Comparison of ENCODE assay signal across 26 mouse cellular contexts in genomic region chr8:122673989-122674388, GRCm38 (mm10). TPM values are rescaled to one million over a fixed set of nuclear protein-coding genes. Genes with fewer than 3 reads are reported as not detected.
DNase-seq lines count a peak whose midpoint lies in the region; ATAC-seq and TF ChIP-seq lines count a peak whose summit lies in the region.
"Had no signal": no experiment of that assay in that cellular context is flagged by ENCODE, and none has a peak within 500 bp of the region (broad histone marks: within the 10 kb centered on the region; RNA-seq: fewer than 3 reads in every experiment).

No protein-coding gene starts in this region.

- H3K27me3 ChIP-seq in cerebellum, adult 2 months (ENCODE audit: control insufficient read depth, insufficient read depth, low read length): no peaks in the 10 kb centered on the region
- no peaks in the 10 kb centered on the region for H3K27me3 ChIP-seq in heart, adult 2 months (ENCODE audit: control insufficient read depth, insufficient read depth, low read length)
- H3K27me3 ChIP-seq in midbrain, embryonic 13.5 days: peaks cover 31% of the 10 kb centered on the region
- no peaks in the 10 kb centered on the region for H3K27me3 ChIP-seq in midbrain, postnatal 0 days (ENCODE audit: insufficient read depth, low read length)
- H3K27me3 ChIP-seq in midbrain, embryonic 16.5 days (ENCODE audit: control insufficient read depth, insufficient read depth, low read depth, low read length): no peaks in the 10 kb centered on the region

- peaks cover 65% of the 10 kb centered on the region for H3K4me1 ChIP-seq in cerebellum, adult 2 months (ENCODE audit: control insufficient read depth, insufficient read depth, low read length)
- peaks cover 33% of the 10 kb centered on the region for H3K4me1 ChIP-seq in heart, adult 2 months (ENCODE audit: control insufficient read depth, insufficient read depth, low read length)
- peaks cover 86% of the 10 kb centered on the region for H3K4me1 ChIP-seq in midbrain, embryonic 13.5 days (replicated peaks)
- peaks cover 11% of the 10 kb centered on the region for H3K4me1 ChIP-seq in midbrain, postnatal 0 days (ENCODE audit: insufficient read depth, low read length)
- peaks cover 29% of the 10 kb centered on the region for H3K4me1 ChIP-seq in midbrain, embryonic 16.5 days (ENCODE audit: control insufficient read depth, insufficient read depth, low read length)

- TF ChIP-seq EP300 in heart, adult 2 months (IDR thresholded peaks at IDR 0.05; ENCODE audit: insufficient read depth, low read depth, low read length): no peak

- intact Hi-C loops in heart, adult 2 months (cut with DNase I): no loop called here
- intact Hi-C loops in heart, postnatal 14 days (cut with DNase I): loop anchor here (10.0 kb wide), 1 partner anchor 169 kb away; no protein-coding TSS in a partner anchor

- H3K9ac ChIP-seq in heart, adult 2 months (ENCODE audit: low read depth, low read length): 0 out of 2 replicates have a peak overlapping the region, but pooled peaks have one; percentile 4
- H3K9ac ChIP-seq in midbrain, embryonic 13.5 days (replicated peaks): peak overlapping the region; percentile 29; the same call in 1 of the 2 replicates
- no peak overlapping the region for H3K9ac ChIP-seq in midbrain, postnatal 0 days (replicated peaks; ENCODE audit: low read length, poor library complexity, severe bottlenecking)
- H3K9ac ChIP-seq in midbrain, embryonic 16.5 days (ENCODE audit: low read depth, low read length): no peak overlapping the region
- H3K9ac ChIP-seq: forebrain, postnatal 0 days; heart, embryonic 13.5 days had no signal

- peak overlapping the region; percentile 27; the same call in 1 of the 2 replicates for H3K27ac ChIP-seq in cerebellum, adult 2 months (ENCODE audit: insufficient read depth, low read length)
- H3K27ac ChIP-seq in heart, adult 2 months: peak overlapping the region; percentile 56
- no peak overlapping the region for H3K27ac ChIP-seq in midbrain, embryonic 13.5 days
- H3K27ac ChIP-seq in midbrain, postnatal 0 days (ENCODE audit: low read depth, low read length): no peak overlapping the region
- no peak overlapping the region for H3K27ac ChIP-seq in midbrain, embryonic 16.5 days (ENCODE audit: low read length)
- H3K27ac ChIP-seq: heart, embryonic 13.5 days; kidney, postnatal 0 days; stomach, postnatal 0 days had no signal

- 16% methylated on average over 12 of the region's 12 CpGs for WGBS in cerebellum, adult 2 months
- 55% methylated on average over 12 of the region's 12 CpGs for WGBS in heart, adult 2 months
- WGBS in midbrain, embryonic 13.5 days: 80% methylated on average over 12 of the region's 12 CpGs
- WGBS in midbrain, postnatal 0 days: 79% methylated on average over 12 of the region's 12 CpGs
- WGBS in midbrain, embryonic 16.5 days: 80% methylated on average over 12 of the region's 12 CpGs

- peak; percentile 51 to 52 for DNase-seq in cerebellum, adult 2 months
- no peak for DNase-seq in cerebellum, adult 8-10 months
- DNase-seq in heart, adult 2 months: no peak
- DNase-seq in heart, postnatal 14 days: no peak
- no peak for DNase-seq in midbrain, postnatal 0 days (ENCODE audit: low spot score)
- DNase-seq in heart, adult 8-10 months (ENCODE audit: low spot score): no peak
- DNase-seq: adrenal gland, postnatal 10 days; forebrain, postnatal 0 days; liver; lung, adult 18-20 months; lung, postnatal 14 days had no signal

- no peaks in the 10 kb centered on the region for H3K9me3 ChIP-seq in midbrain, embryonic 13.5 days
- H3K9me3 ChIP-seq in midbrain, postnatal 0 days (ENCODE audit: low read length): no peaks in the 10 kb centered on the region
- no peaks in the 10 kb centered on the region for H3K9me3 ChIP-seq in midbrain, embryonic 16.5 days (replicated peaks; ENCODE audit: control insufficient read depth, low read length, poor library complexity, severe bottlenecking)
- H3K9me3 ChIP-seq: heart, embryonic 13.5 days had no signal

- TF ChIP-seq CTCF in cerebellum, adult 2 months (IDR thresholded peaks at IDR 0.05; ENCODE audit: borderline replicate concordance, insufficient read depth, low read depth, low read length): no peak
- TF ChIP-seq CTCF in heart, adult 2 months (IDR thresholded peaks at IDR 0.05): no peak
- no peak for TF ChIP-seq CTCF in midbrain, postnatal 0 days (IDR thresholded peaks at IDR 0.05)

- no peak for ATAC-seq in midbrain, embryonic 13.5 days
- no peak for ATAC-seq in midbrain, postnatal 0 days (ENCODE audit: low FRiP score)
- no peak for ATAC-seq in midbrain, embryonic 16.5 days
- ATAC-seq: activated CD4-positive, CD25-positive, alpha-beta regulatory T cell, adult 4 months; forebrain, postnatal 0 days; intestine, embryonic 16.5 days had no signal

- H3K36me3 ChIP-seq in heart, adult 2 months (ENCODE audit: control insufficient read depth, insufficient read depth, low read length): no peaks in the 10 kb centered on the region; the same call in 1 of the 2 replicates
- H3K36me3 ChIP-seq in midbrain, embryonic 13.5 days: 0 out of 2 replicates have a peak, but pooled peaks cover 8% of the 10 kb centered on the region
- no peaks in the 10 kb centered on the region for H3K36me3 ChIP-seq in midbrain, postnatal 0 days (ENCODE audit: insufficient read depth, low read length)
- no peaks in the 10 kb centered on the region for H3K36me3 ChIP-seq in midbrain, embryonic 16.5 days (ENCODE audit: control insufficient read depth, insufficient read depth, low read length)

- H3K4me2 ChIP-seq in midbrain, embryonic 13.5 days (replicated peaks): peak overlapping the region; percentile 77; the same call in 1 of the 2 replicates
- H3K4me2 ChIP-seq in midbrain, postnatal 0 days (ENCODE audit: low read depth, low read length, poor library complexity, severe bottlenecking): no peak overlapping the region
- peak overlapping the region; percentile 13; the same call in 1 of the 2 replicates for H3K4me2 ChIP-seq in midbrain, embryonic 16.5 days (ENCODE audit: low read length)
- H3K4me2 ChIP-seq: heart, embryonic 13.5 days had no signal

- H3K4me3 ChIP-seq in cerebellum, adult 2 months (replicated peaks; ENCODE audit: insufficient read depth, low read depth, low read length): peak overlapping the region; percentile 22
- H3K4me3 ChIP-seq in heart, adult 2 months: no peak overlapping the region; the same call in 1 of the 2 replicates
- H3K4me3 ChIP-seq in midbrain, embryonic 13.5 days (replicated peaks): no peak overlapping the region
- no peak overlapping the region for H3K4me3 ChIP-seq in midbrain, postnatal 0 days (ENCODE audit: low read depth, low read length)
- no peak overlapping the region for H3K4me3 ChIP-seq in midbrain, embryonic 16.5 days (ENCODE audit: low read depth, low read length)
- H3K4me3 ChIP-seq: heart, embryonic 13.5 days had no signal

- TF ChIP-seq POLR2A in cerebellum, adult 2 months (IDR thresholded peaks at IDR 0.05; ENCODE audit: borderline replicate concordance, insufficient read depth, low read length): no peak
- no peak for TF ChIP-seq POLR2A in heart, adult 2 months (IDR thresholded peaks at IDR 0.05; ENCODE audit: insufficient read depth, low read depth, low read length)

- peaks cover 3% of the 10 kb centered on the region; the same call in 1 of the 2 replicates for H3K79me2 ChIP-seq in heart, adult 2 months (replicated peaks; ENCODE audit: control insufficient read depth, insufficient read depth, low read length)

RNA-seq across cellular contexts. Expression of gene Cbfa2t3, which starts 24.9 kb away (rescaled TPM):
- 17.7 and 21.6 TPM in 2 replicates for polyA plus RNA-seq in cerebellum, adult 2 months (2012; rRNA removed)
- 10 to 100 TPM; 21.8 to 22.3 TPM for total RNA-seq in heart, adult 2 months (2021)
- 10.2 and 10.9 TPM in 2 replicates for polyA plus RNA-seq in heart, adult 2 months (2012; rRNA removed)
- 10 to 100 TPM; 22.1 to 25.3 TPM for total RNA-seq in heart, postnatal 14 days (2021)
- 20.2 and 20.9 TPM in 2 replicates for polyA plus RNA-seq in midbrain, embryonic 13.5 days (2015; fragmentation: Nextera tagmentation; extraction: Ambion mirVana)
- total RNA-seq in midbrain, postnatal 0 days (2014; rRNA removed): 11.1 and 11.8 TPM in 2 replicates
- polyA plus RNA-seq in midbrain, postnatal 0 days (2015; fragmentation: Nextera tagmentation; extraction: Ambion mirVana): 13.3 and 15.9 TPM in 2 replicates
- 17.7 and 17.9 TPM in 2 replicates for polyA plus RNA-seq in midbrain, embryonic 16.5 days (2015; fragmentation: Nextera tagmentation; extraction: Ambion mirVana)
- total RNA-seq in heart, adult 8-10 months (2022): 10 to 100 TPM; 15.1 to 22.1 (median 18.2) TPM

RNA-seq across cellular contexts. Expression of gene Pabpn1l, which starts 51.5 kb away (rescaled TPM):
- not detected in 2 replicates for polyA plus RNA-seq in cerebellum, adult 2 months (2012; rRNA removed)
- total RNA-seq in heart, adult 2 months (2021): under 1 TPM in 1 of 2 experiments, not detected in 1; 0.52 TPM
- 0.10 TPM in 1 of 2 replicates, not detected in the other for polyA plus RNA-seq in heart, adult 2 months (2012; rRNA removed)
- total RNA-seq in heart, postnatal 14 days (2021): under 1 TPM in 1 of 2 experiments, not detected in 1; 0.20 TPM
- not detected in 2 replicates for polyA plus RNA-seq in midbrain, embryonic 13.5 days (2015; fragmentation: Nextera tagmentation; extraction: Ambion mirVana)
- not detected in 2 replicates for total RNA-seq in midbrain, postnatal 0 days (2014; rRNA removed)
- not detected in 2 replicates for polyA plus RNA-seq in midbrain, postnatal 0 days (2015; fragmentation: Nextera tagmentation; extraction: Ambion mirVana)
- not detected in 2 replicates for polyA plus RNA-seq in midbrain, embryonic 16.5 days (2015; fragmentation: Nextera tagmentation; extraction: Ambion mirVana)
- total RNA-seq in heart, adult 8-10 months (2022): under 1 TPM in 2 of 4 experiments, not detected in 2; 0.24 to 0.57 TPM
- total RNA-seq: adrenal gland, postnatal 10 days; ES-E14; forebrain, postnatal 0 days; gastrocnemius, adult 18-20 months; granulocyte monocyte progenitor cell, adult 5-6 weeks; heart, postnatal 36 days; layer of hippocampus, adult 8-10 months; left cerebral cortex, postnatal 25 days; megakaryocyte, adult 5-6 weeks had no signal
- polyA plus RNA-seq: activated CD4-positive, CD25-positive, alpha-beta regulatory T cell, adult 4 months; forebrain, postnatal 0 days; heart, embryonic 13.5 days; intestine, embryonic 16.5 days; urinary bladder, adult 2 months had no signal

Comparison
In these comparisons a context has a peak if more than half of its experiments do, and no peak if none do; other contexts are left out.
1. DNase-seq: peak in cerebellum, adult 2 months (2 of 2); none in cerebellum, adult 8-10 months (single experiment), heart, adult 2 months (0 of 2), heart, postnatal 14 days (0 of 2), midbrain, postnatal 0 days (single experiment) and heart, adult 8-10 months (single experiment).
2. H3K9ac ChIP-seq: peak in heart, adult 2 months (single experiment) and midbrain, embryonic 13.5 days (single experiment); none in midbrain, postnatal 0 days (single experiment) and midbrain, embryonic 16.5 days (single experiment).
3. H3K27ac ChIP-seq: peak in cerebellum, adult 2 months (single experiment) and heart, adult 2 months (single experiment); none in midbrain, embryonic 13.5 days (single experiment), midbrain, postnatal 0 days (single experiment) and midbrain, embryonic 16.5 days (single experiment).